Mouse (Mus musculus) olfactory bulb, adult 2 months (tissue): ENCODE measurements at regions not wholly inside any gene's neighbourhood (a gene's known extent, or its start where the extent isn't known, plus 50 kb on each side); places are given as distances from the start of the nearest gene placed in this dataset.

Experiments
- CTCF ChIP-seq: fragments of 200-500 bp; IDR thresholded peaks from 2 replicates; pipeline ENCODE4 v1.5.1; 2012; ENCODE audit warnings: low read depth, mild to moderate bottlenecking, low read length, moderate library complexity; ENCODE audit not compliant: insufficient read depth
- POLR2A ChIP-seq: fragments of 200-500 bp; IDR thresholded peaks from 2 replicates; pipeline ENCODE4 v1.6.1; 2012; ENCODE audit warnings: mild to moderate bottlenecking, low read depth, low read length, moderate library complexity; ENCODE audit not compliant: insufficient read depth

- TF ChIP-seq CTCF = no peak
- TF ChIP-seq POLR2A = no peak
Measured at GRCm38 (mm10) chr2:133427039-133427438, 124.9 kb upstream of the Bmp2 start.
